ENCODE assay signal across 22 mouse cellular contexts in the genomic region with DNA sequence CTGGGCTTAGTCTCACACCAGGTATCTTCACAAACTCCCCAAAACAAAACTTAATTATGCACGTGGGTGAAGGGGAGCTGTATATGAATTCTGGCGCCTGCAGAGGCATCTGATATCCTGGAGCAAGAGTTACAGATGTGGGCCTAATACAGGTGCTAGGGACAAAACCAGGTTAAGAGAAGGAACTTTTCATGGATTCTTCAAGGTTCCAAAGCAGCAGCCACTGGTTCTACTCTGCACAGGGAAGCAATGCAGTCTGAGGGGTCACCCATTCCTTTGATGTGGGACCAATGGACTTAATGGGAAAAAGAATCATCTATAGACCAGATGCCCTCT. TPM values are rescaled to one million over a fixed set of nuclear protein-coding genes. Genes with fewer than 3 reads are reported as not detected.
A peak's percentile ranks its signal among the peaks of the same experiment; 100 is the strongest.
DNase-seq lines count a peak whose midpoint lies in the region; ATAC-seq and TF ChIP-seq lines count a peak whose summit lies in the region.
"Had no signal": no experiment of that assay in that cellular context is flagged by ENCODE, and none has a peak within 500 bp of the region (broad histone marks: within the 10 kb centered on the region; RNA-seq: fewer than 3 reads in every experiment).

No protein-coding gene starts in this region.

- TF ChIP-seq POLR2A in MEL (IDR thresholded peaks at IDR 0.05; ENCODE audit: control insufficient read depth in 1 of 2, insufficient read depth in 1 of 2, low read depth in 1 of 2, low read length in 2 of 2, poor library complexity in 1 of 2) = peak in 1 of 2 experiments; percentile 34; a peak in 2 of 4 replicates

- no peak overlapping the region for H3K4me2 ChIP-seq in midbrain, embryonic 11.5 days
- H3K4me2 ChIP-seq in midbrain, embryonic 16.5 days (ENCODE audit: low read length) = no peak overlapping the region
- H3K4me2 ChIP-seq: embryonic facial prominence, embryonic 13.5 days; forebrain, embryonic 13.5 days; heart, embryonic 11.5 days; heart, embryonic 15.5 days; hindbrain, embryonic 13.5 days had no signal

- no peak overlapping the region for H3K4me3 ChIP-seq in midbrain, embryonic 11.5 days (ENCODE audit: low read depth, low read length)
- no peak overlapping the region for H3K4me3 ChIP-seq in midbrain, embryonic 16.5 days (ENCODE audit: low read depth, low read length)
- H3K4me3 ChIP-seq in MEL (ENCODE audit: control insufficient read depth in 1 of 2, insufficient read depth in 1 of 2, low read depth in 2 of 2, low read length in 2 of 2) = no peak overlapping the region
- H3K4me3 ChIP-seq: embryonic facial prominence, embryonic 13.5 days; forebrain, embryonic 13.5 days; heart, embryonic 15.5 days; hindbrain, embryonic 13.5 days had no signal

- peaks cover 19% of the 10 kb centered on the region for H3K79me2 ChIP-seq in MEL (ENCODE audit: control insufficient read depth, insufficient read depth, low read length, poor library complexity)

- no peak overlapping the region for H3K27ac ChIP-seq in midbrain, embryonic 11.5 days (ENCODE audit: low read depth, low read length)
- no peak overlapping the region for H3K27ac ChIP-seq in midbrain, embryonic 16.5 days (ENCODE audit: low read length)
- H3K27ac ChIP-seq in MEL (ENCODE audit: control insufficient read depth, low read depth, low read length) = peak overlapping the region; percentile 21
- H3K27ac ChIP-seq: embryonic facial prominence, embryonic 13.5 days; forebrain, embryonic 13.5 days; heart, embryonic 15.5 days; hindbrain, embryonic 13.5 days; hindbrain, postnatal 0 days had no signal

- DNase-seq in adrenal gland, postnatal 14 days = peak; percentile 3
- DNase-seq in adrenal gland, postnatal 4 days (ENCODE audit: low spot score in 2 of 2) = no peak
- peak; percentile 91 for DNase-seq in midbrain, embryonic 11.5 days (ENCODE audit: low spot score, missing footprints)
- DNase-seq in MEL (ENCODE audit: low read depth, low spot score) = peak; percentile 63
- DNase-seq in layer of hippocampus, adult 9-10 months (ENCODE audit: low spot score) = no peak
- DNase-seq: adrenal gland, postnatal 10 days; cerebellum, adult 18-20 months; cerebellum, postnatal 36 days; gastrocnemius, postnatal 10 days; heart, adult 18-20 months; heart, postnatal 14 days had no signal

- no peak for TF ChIP-seq CTCF in MEL (IDR thresholded peaks at IDR 0.05 in 2 of 3, conservative IDR thresholded peaks at IDR 0.05 in 1 of 3; ENCODE audit: control insufficient read depth in 1 of 3, insufficient read depth in 1 of 3, low read depth in 2 of 3, low read length in 3 of 3, poor library complexity in 1 of 3, severe bottlenecking in 1 of 3)

- no peak for TF ChIP-seq EP300 in MEL (IDR thresholded peaks at IDR 0.05; ENCODE audit: low read depth in 1 of 2, low read length in 2 of 2)

- H3K27me3 ChIP-seq in midbrain, embryonic 11.5 days (ENCODE audit: control insufficient read depth, insufficient read depth, low read length) = peaks cover 36% of the 10 kb centered on the region
- peaks cover 51% of the 10 kb centered on the region for H3K27me3 ChIP-seq in midbrain, embryonic 16.5 days (ENCODE audit: control insufficient read depth, insufficient read depth, low read depth, low read length)
- H3K27me3 ChIP-seq in MEL (ENCODE audit: control insufficient read depth in 1 of 2, insufficient read depth in 2 of 2, low read length in 2 of 2) = no peaks in the 10 kb centered on the region

- no peak for ATAC-seq in midbrain, embryonic 11.5 days (ENCODE audit: low FRiP score)
- ATAC-seq in midbrain, embryonic 16.5 days = no peak
- ATAC-seq in megakaryocyte progenitor cell, adult 5-6 weeks (replicated peaks; ENCODE audit: poor library complexity) = no peak
- ATAC-seq: forebrain, embryonic 13.5 days; hindbrain, postnatal 0 days had no signal

- no peak overlapping the region for H3K9ac ChIP-seq in midbrain, embryonic 11.5 days (ENCODE audit: low read length)
- no peak overlapping the region for H3K9ac ChIP-seq in midbrain, embryonic 16.5 days (ENCODE audit: low read depth, low read length)
- H3K9ac ChIP-seq in MEL (ENCODE audit: control insufficient read depth, low read depth, low read length, poor library complexity, severe bottlenecking) = no peak overlapping the region
- H3K9ac ChIP-seq: embryonic facial prominence, embryonic 13.5 days; forebrain, embryonic 13.5 days; heart, embryonic 15.5 days; hindbrain, embryonic 13.5 days had no signal

- 67% methylated on average over 2 of the region's 2 CpGs for WGBS in midbrain, embryonic 11.5 days
- 72% methylated on average over 2 of the region's 2 CpGs for WGBS in midbrain, embryonic 16.5 days

- no peak for TF ChIP-seq RAD21 in MEL (IDR thresholded peaks at IDR 0.05; ENCODE audit: low read depth, low read length)

- H3K36me3 ChIP-seq in midbrain, embryonic 11.5 days (ENCODE audit: control insufficient read depth, insufficient read depth, low read length) = peaks cover 17% of the 10 kb centered on the region
- peaks cover 25% of the 10 kb centered on the region for H3K36me3 ChIP-seq in midbrain, embryonic 16.5 days (ENCODE audit: control insufficient read depth, insufficient read depth, low read length)
- H3K36me3 ChIP-seq in MEL (ENCODE audit: control insufficient read depth in 1 of 2, insufficient read depth in 2 of 2, low read length in 2 of 2) = peaks cover 7 to 15% of the 10 kb centered on the region in 2 experiments; a peak in 3 of 4 replicates

- H3K4me1 ChIP-seq in midbrain, embryonic 11.5 days (ENCODE audit: control insufficient read depth, insufficient read depth, low read length) = peaks cover 13% of the 10 kb centered on the region
- peaks cover 11% of the 10 kb centered on the region for H3K4me1 ChIP-seq in midbrain, embryonic 16.5 days (ENCODE audit: control insufficient read depth, insufficient read depth, low read length)
- H3K4me1 ChIP-seq in MEL (ENCODE audit: control insufficient read depth in 1 of 2, insufficient read depth in 2 of 2, low read length in 2 of 2) = peaks cover 4 to 9% of the 10 kb centered on the region in 2 experiments; a peak in 3 of 4 replicates

- H3K9me3 ChIP-seq in midbrain, embryonic 11.5 days (ENCODE audit: control insufficient read depth, low read length) = no peaks in the 10 kb centered on the region
- H3K9me3 ChIP-seq in midbrain, embryonic 16.5 days (replicated peaks; ENCODE audit: control insufficient read depth, low read length, poor library complexity, severe bottlenecking) = no peaks in the 10 kb centered on the region
- no peaks in the 10 kb centered on the region for H3K9me3 ChIP-seq in MEL (replicated peaks; ENCODE audit: insufficient read depth, low read length)
- H3K9me3 ChIP-seq: embryonic facial prominence, embryonic 13.5 days; heart, embryonic 15.5 days; hindbrain, embryonic 13.5 days had no signal

RNA-seq across cellular contexts. Expression of a gene that starts 1.8 kb away (rescaled TPM):
- 0.30 TPM in 1 of 2 replicates, not detected in the other for total RNA-seq in adrenal gland, postnatal 14 days (2021)
- under 1 TPM; 0.14 to 0.17 TPM for total RNA-seq in adrenal gland, postnatal 4 days (2021)
- 0.61 and 0.77 TPM in 2 replicates for polyA plus RNA-seq in midbrain, embryonic 11.5 days (2014; fragmentation: Nextera tagmentation; extraction: Ambion mirVana)
- 1.7 and 1.9 TPM in 2 replicates for polyA plus RNA-seq in midbrain, embryonic 16.5 days (2015; fragmentation: Nextera tagmentation; extraction: Ambion mirVana)
- total RNA-seq in MEL (2012; rRNA removed) = 0.12 and 0.13 TPM in 2 replicates
- polyA plus RNA-seq in MEL (2012; ENCODE audit: insufficient read depth in 1 of 2, insufficient read length in 2 of 2, low read depth in 1 of 2, low replicate concordance in 2 of 2, missing spikeins in 1 of 2) = under 1 TPM in 1 of 2 experiments, not detected in 1; 0.36 TPM
- total RNA-seq in megakaryocyte progenitor cell, adult 5-6 weeks (2015) = 0.07 TPM in 1 of 2 replicates, not detected in the other
- total RNA-seq in megakaryocyte progenitor cell, adult 5-6 weeks (2017) = not detected in 2 replicates
- total RNA-seq: G1E; gastrocnemius, postnatal 4 days; heart, adult 18-20 months; hematopoietic stem cell, adult 5-6 weeks had no signal

RNA-seq across cellular contexts. Expression of a gene that starts 2.9 kb away (rescaled TPM):
- total RNA-seq in adrenal gland, postnatal 14 days (2021) = 1,399 and 1,708 TPM in 2 replicates
- 1,000 to 10,000 TPM; 1,999 to 2,049 TPM for total RNA-seq in adrenal gland, postnatal 4 days (2021)
- 2,833 and 3,086 TPM in 2 replicates for polyA plus RNA-seq in midbrain, embryonic 11.5 days (2014; fragmentation: Nextera tagmentation; extraction: Ambion mirVana)
- 1,781 and 1,796 TPM in 2 replicates for polyA plus RNA-seq in midbrain, embryonic 16.5 days (2015; fragmentation: Nextera tagmentation; extraction: Ambion mirVana)
- total RNA-seq in MEL (2012; rRNA removed) = 4,999 and 5,671 TPM in 2 replicates
- 1,000 to 10,000 TPM in 1 of 2 experiments, not detected in 1; 5,399 TPM for polyA plus RNA-seq in MEL (2012; ENCODE audit: insufficient read depth in 1 of 2, insufficient read length in 2 of 2, low read depth in 1 of 2, low replicate concordance in 2 of 2, missing spikeins in 1 of 2)
- total RNA-seq in megakaryocyte progenitor cell, adult 5-6 weeks (2015) = 7,432 and 8,014 TPM in 2 replicates
- total RNA-seq in megakaryocyte progenitor cell, adult 5-6 weeks (2017) = 2,240 and 2,571 TPM in 2 replicates

RNA-seq across cellular contexts. Expression of a gene that starts 11.4 kb away (rescaled TPM):
- total RNA-seq in adrenal gland, postnatal 14 days (2021) = 26.2 and 32.1 TPM in 2 replicates
- 10 to 100 TPM; 45.4 to 48.9 TPM for total RNA-seq in adrenal gland, postnatal 4 days (2021)
- polyA plus RNA-seq in midbrain, embryonic 11.5 days (2014; fragmentation: Nextera tagmentation; extraction: Ambion mirVana) = 31.2 and 35.4 TPM in 2 replicates
- 59.7 and 65.0 TPM in 2 replicates for polyA plus RNA-seq in midbrain, embryonic 16.5 days (2015; fragmentation: Nextera tagmentation; extraction: Ambion mirVana)
- 41.0 and 53.3 TPM in 2 replicates for total RNA-seq in MEL (2012; rRNA removed)
- polyA plus RNA-seq in MEL (2012; ENCODE audit: insufficient read depth in 1 of 2, insufficient read length in 2 of 2, low read depth in 1 of 2, low replicate concordance in 2 of 2, missing spikeins in 1 of 2) = 10 to 100 TPM in 1 of 2 experiments, not detected in 1; 51.0 TPM
- total RNA-seq in megakaryocyte progenitor cell, adult 5-6 weeks (2015) = 14.4 and 14.7 TPM in 2 replicates
- total RNA-seq in megakaryocyte progenitor cell, adult 5-6 weeks (2017) = 13.2 and 14.4 TPM in 2 replicates

RNA-seq across cellular contexts. Expression of a gene that starts 20.6 kb away (rescaled TPM):
- 52.2 and 52.9 TPM in 2 replicates for total RNA-seq in adrenal gland, postnatal 14 days (2021)
- total RNA-seq in adrenal gland, postnatal 4 days (2021) = 10 to 100 TPM; 36.8 to 38.6 TPM
- 161 and 166 TPM in 2 replicates for polyA plus RNA-seq in midbrain, embryonic 11.5 days (2014; fragmentation: Nextera tagmentation; extraction: Ambion mirVana)
- 167 and 182 TPM in 2 replicates for polyA plus RNA-seq in midbrain, embryonic 16.5 days (2015; fragmentation: Nextera tagmentation; extraction: Ambion mirVana)
- 47.5 and 47.6 TPM in 2 replicates for total RNA-seq in MEL (2012; rRNA removed)
- polyA plus RNA-seq in MEL (2012; ENCODE audit: insufficient read depth in 1 of 2, insufficient read length in 2 of 2, low read depth in 1 of 2, low replicate concordance in 2 of 2, missing spikeins in 1 of 2) = 10 to 100 TPM in 1 of 2 experiments, not detected in 1; 87.1 TPM
- total RNA-seq in megakaryocyte progenitor cell, adult 5-6 weeks (2015) = 27.6 and 37.2 TPM in 2 replicates
- total RNA-seq in megakaryocyte progenitor cell, adult 5-6 weeks (2017) = 33.9 and 37.1 TPM in 2 replicates

RNA-seq across cellular contexts. Expression of a gene that starts 31.3 kb away (rescaled TPM):
- total RNA-seq in adrenal gland, postnatal 14 days (2021) = 2.9 and 3.8 TPM in 2 replicates
- total RNA-seq in adrenal gland, postnatal 4 days (2021) = 1 to 10 TPM; 1.4 to 2.1 TPM
- 10.9 and 12.4 TPM in 2 replicates for polyA plus RNA-seq in midbrain, embryonic 11.5 days (2014; fragmentation: Nextera tagmentation; extraction: Ambion mirVana)
- 15.4 and 16.1 TPM in 2 replicates for polyA plus RNA-seq in midbrain, embryonic 16.5 days (2015; fragmentation: Nextera tagmentation; extraction: Ambion mirVana)
- 7.3 and 8.9 TPM in 2 replicates for total RNA-seq in MEL (2012; rRNA removed)
- polyA plus RNA-seq in MEL (2012; ENCODE audit: insufficient read depth in 1 of 2, insufficient read length in 2 of 2, low read depth in 1 of 2, low replicate concordance in 2 of 2, missing spikeins in 1 of 2) = 10 to 100 TPM in 1 of 2 experiments, not detected in 1; 10.7 TPM
- 0.12 and 0.42 TPM in 2 replicates for total RNA-seq in megakaryocyte progenitor cell, adult 5-6 weeks (2015)
- total RNA-seq in megakaryocyte progenitor cell, adult 5-6 weeks (2017) = 0.84 and 0.92 TPM in 2 replicates

Comparison
In these comparisons a context has a peak if more than half of its experiments do, and no peak if none do; other contexts are left out.
1. DNase-seq: peak in adrenal gland, postnatal 14 days (single experiment), midbrain, embryonic 11.5 days (single experiment) and MEL (single experiment); none in adrenal gland, postnatal 4 days (0 of 2) and layer of hippocampus, adult 9-10 months (single experiment).